Mouse (Mus musculus): Measurements from ENCODE around the gene Eif4e.

Eif4e gene

DNA sequence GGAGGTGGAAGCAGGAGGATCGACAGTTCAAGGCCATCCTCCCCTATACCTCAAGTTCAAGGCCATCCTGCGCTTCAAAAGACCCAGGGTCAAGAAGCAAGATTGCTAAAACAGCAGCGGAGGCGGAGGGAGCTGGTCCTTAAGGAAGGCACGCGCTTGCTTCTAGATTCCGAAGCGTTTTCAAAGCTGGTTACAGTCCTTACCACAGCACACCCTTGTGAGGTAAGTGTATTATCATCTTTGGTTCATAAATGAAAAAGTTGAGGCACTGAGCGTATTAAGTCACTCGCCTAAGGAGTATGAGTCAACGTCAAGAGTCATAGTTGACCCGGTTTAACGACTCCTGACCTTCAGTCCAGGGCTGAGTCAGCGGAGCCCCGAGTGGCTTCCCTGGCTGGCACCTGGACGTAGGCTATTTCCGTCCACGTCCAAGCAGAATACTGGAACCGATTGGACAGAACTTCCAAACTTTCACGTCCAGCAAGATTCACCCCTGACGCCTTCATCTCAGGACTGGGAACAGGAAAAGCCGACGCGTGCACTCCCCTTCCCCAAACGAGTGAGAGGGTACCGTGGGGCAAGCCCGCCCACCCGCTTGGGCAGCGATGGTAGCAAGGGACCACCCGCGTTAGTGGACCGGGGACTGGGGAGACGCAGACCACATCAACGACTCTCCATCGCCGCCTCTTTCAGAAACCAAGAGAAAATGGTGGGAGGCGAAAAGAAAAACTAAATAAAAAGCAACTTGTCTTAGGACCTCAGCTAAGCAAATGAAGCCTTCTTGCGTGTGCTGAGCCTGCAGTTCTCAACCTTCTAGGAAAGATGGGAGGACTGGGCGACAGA, at the start of gene Eif4e:
Gene Eif4e (plus strand): TSS at position 107 of the 843 bp plus-strand sequence.
- DNase-seq, result peak; percentile 82 to 85

DNA sequence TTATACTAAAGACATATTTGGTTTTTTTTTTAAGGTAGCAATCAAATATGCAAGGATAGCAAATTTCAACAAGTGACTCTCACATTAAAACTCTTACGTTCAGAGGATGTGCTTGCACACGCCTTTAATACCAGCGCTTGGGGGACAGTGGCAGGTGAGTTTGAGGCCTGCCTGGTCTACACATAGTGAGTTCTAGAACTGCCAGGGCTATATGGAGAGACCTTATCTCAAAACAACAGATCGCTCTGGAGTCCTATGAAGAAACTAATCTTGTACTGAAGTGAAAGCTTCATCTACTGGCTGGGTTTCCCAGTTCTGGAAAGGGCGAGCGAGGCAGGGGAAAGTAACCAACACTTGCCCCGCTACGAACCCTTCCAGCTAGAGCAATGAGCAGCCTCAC, 46.5 kb upstream of the Eif4e start:
- DNase-seq, result no peak

DNA sequence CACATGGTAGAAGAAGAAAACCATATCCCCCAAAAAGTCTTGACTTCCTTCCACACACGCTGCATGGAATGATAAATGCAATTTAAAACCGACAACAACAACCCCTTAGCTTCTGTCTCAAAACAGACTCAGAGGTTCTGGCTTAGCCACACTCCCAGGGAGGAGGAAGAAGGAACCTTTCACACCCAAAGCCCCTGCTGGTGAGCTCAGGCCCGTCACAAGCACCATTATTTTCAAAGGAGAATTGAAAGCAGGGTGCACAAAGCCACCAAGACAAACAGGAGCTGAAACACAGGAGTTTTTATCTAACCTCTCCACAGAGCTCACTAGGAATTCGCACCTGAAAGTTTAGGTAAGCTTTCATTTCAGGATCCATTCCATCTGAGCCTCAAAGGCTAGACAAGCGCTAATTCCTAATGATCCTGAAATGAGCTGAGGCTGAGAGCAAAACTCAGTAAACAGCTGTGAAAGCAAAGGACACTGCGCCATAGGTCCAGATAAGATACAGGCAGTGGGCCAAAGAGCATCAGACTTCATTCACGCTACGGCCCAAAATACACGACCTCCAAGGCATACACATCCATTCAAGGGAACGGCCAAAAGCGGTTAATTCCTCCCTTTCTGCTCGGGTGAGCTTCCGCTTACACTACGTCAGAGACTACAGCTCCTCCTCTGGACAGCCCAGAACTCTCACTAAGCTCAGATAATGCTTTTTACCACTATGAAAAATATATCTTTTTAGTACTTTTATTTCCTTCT, 44.3 kb upstream of the Eif4e start:
- DNase-seq, result no peak

DNA sequence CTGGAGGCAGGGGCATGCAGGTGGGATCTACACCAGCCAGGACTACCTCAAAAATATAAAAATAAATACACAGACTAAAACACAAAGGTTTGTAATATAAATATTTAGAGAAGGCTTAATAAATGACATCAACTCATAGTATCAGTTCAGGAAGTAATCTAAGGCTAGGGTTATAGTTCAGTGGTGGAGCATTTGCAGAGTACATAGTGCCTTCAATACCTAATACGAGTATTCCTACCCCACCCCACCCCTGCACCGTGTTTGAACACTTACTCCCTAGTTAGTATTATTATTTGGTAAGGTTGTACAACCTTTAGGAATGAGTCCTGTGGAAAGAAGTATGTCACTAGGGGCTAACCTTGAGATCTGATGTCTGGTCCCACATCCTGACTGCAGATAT, 42.7 kb upstream of the Eif4e start:
- DNase-seq, result no peak

DNA sequence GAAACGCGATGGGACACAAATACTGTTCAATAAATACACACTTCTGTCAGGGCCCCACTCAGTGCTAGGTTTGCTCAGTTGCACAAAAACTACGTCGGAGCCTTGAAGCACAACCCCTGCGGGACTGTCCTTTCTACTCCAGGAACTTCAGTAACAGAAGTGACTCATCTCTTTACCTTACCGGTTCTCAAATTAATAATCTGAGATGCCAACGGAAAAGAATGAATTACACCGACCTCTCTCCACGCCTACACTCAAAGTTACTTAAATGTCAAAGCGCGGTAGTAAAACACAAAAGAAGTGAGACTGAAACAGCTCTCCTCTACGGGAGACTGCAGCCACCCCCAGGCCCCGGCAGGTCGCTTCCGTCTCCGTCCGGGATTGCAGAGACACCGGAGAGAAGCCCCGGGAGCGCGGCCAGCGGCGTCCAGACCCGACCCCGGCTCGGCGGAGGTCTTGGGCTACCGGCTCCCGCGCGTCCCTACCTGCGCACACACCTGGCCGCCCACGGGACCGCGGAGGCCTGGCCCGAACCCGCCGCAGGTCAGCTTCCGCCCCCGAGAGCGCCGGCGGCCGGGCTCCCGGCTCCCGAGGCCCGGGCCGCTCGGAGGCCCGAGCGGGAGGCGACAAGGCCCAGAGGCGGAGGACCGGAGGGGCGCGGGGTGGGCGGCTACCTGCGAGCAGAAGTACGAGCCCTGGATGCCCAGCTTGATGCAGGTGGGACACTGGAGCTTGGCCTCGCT, 37.2 kb upstream of the Eif4e start:
- no peak for DNase-seq

DNA sequence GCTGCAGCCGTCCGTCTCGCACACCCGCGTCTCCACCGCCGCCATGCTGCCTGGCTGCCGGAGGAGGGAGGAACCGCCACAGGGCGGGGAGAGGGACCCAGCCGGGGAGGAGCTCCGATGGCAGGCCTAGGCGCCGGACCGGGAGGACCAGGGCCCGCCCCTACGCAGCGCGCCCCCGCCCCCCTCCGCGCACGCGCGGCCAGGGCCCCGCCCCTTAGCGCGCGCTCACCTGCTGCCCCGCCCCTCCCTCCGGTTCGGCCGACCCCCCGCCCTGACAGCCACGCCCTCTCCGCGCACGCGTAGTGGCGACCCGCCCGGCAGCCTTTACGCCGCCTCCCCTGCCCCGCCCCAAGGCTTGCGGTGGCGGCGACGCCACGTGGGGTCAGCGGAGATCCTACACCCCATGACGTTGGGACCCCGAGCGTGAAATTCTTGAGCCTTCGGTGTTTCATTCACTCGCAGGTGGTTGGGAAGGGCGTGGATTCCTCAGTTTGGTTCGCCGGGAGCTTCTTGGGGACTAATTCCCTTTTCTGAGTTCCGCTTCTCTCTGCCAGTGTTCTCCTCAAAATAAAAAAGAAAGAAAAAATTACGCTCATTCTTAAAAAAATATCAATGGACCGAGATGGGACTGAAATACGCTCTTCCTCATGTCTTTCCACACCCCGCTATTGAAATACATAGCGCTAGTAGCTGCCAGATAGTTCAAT, 36.5 kb upstream of the Eif4e start, which contains the start of gene Metap1:
Gene Metap1 (minus strand): TSS at position 189 of the 707 bp plus-strand sequence.
- DNase-seq, result peak; percentile 93 to 98

DNA sequence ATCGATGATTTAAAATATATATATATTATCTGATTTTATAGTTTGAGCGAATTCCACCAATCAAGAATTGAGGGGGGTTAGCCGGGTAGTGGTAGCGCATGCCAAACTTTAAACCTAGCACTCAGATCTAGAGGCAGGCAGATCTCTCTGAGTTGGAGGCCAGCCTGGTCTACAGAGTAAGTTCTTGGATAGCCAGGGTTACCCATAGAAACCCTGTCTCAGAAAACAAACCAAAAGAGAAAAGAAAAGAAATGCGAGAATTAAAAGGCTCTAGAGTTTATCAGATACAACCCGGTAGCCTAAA, 36.0 kb upstream of the Eif4e start:
- DNase-seq, result no peak

DNA sequence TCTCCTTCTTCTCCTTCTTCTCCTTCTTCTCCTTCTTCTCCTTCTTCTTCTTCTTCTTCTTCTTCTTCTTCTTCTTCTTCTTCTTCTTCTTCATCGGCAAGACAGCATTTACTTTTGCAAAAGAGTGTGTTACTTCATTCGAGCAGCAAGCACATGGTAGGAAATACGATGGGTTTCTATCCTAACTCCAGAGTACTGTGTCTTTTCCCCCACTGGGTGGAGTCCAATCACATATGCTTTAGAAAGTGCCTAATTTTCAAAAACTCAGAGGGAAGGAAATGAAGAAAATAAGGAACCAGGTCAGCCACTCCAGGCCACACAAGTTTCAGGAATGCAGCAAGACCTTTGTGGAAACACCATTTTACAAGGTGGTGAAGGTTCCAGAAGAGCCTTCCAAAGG, 32.3 kb upstream of the Eif4e start:
- DNase-seq, result no peak

DNA sequence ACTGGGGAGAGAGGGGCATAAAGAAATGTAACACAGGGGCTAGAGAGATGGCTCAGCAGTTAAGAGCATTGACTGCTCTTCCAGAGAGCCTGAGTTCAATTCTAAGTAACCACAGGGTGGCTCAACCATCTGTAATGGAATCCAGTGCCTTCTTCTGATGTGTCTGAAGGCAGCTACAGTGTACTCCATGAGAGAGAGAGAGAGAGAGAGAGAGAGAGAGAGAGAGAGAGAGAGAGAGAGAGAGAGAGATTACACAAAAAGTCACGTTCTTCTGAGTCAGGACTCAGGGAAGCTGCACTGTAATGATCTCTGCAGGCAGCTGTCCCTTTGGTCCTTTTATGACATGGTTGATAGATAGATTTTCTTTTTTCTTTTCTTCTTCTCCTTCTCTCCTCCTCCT, 31.4 kb upstream of the Eif4e start:
- DNase-seq, result no peak

DNA sequence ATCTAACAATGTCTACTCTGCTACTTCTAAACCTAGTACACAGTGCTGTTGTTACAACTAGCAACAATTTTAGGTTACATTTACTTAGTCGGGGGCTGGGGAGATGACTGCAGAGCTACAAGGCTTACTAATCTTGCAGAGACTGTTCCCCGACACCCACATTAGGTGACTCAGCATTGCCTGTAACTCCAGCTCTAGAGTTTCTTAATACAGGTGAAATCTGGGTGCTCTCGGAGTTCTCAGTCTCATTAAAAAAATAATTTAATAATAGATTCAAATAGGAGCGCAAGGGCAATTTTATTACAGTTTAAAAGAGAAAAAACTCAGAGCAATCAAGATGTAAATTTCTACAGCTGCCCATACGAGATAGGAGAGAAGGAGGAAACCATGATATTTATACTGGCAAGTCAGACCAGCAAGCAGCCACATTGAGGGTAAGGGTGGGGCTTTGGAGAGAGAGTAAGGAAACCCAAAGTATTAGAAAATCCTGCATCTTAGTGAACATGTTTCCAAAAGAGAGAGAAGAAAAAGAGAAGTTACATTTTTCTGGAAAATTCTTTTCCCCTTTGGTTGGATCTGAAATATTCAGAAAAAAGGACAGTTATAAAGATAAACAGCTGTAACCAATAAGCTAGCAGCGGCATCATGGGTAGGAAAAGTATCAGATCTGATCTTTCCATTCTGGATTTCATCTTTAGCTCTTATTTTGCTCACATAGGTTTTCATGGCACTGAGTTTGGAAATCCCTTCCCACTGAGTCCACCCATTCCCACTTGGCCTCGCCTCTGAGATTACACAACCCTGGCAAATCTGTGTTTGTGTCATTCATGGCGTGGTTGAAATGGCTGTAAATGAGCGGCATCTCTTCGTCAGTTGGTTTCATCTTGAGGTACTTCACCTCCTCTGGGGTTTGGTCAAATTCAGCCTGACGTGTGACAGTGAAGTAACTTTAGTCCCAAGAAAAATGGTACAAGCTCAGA, 30.5 kb upstream of the Eif4e start:
- DNase-seq, result no peak

DNA sequence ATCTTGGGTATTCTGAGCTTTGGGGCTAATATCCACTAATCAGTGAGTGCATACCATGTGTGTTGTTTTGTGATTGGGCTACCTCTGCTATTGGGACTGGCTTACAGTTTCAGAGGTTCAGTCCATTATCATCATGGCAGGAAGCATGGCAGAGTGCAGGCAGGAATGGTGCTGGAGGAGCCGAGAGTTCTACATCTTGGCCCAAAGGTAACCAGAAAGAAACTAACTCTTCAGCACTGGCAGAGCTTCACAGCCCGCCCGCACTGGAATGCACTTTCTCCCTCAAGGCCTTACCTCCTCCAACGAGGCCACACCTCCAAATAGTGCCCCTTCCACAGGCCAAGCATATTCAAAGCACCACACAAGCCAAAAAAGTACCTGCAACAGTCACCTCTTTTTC, 27.2 kb upstream of the Eif4e start:
- no peak for DNase-seq

DNA sequence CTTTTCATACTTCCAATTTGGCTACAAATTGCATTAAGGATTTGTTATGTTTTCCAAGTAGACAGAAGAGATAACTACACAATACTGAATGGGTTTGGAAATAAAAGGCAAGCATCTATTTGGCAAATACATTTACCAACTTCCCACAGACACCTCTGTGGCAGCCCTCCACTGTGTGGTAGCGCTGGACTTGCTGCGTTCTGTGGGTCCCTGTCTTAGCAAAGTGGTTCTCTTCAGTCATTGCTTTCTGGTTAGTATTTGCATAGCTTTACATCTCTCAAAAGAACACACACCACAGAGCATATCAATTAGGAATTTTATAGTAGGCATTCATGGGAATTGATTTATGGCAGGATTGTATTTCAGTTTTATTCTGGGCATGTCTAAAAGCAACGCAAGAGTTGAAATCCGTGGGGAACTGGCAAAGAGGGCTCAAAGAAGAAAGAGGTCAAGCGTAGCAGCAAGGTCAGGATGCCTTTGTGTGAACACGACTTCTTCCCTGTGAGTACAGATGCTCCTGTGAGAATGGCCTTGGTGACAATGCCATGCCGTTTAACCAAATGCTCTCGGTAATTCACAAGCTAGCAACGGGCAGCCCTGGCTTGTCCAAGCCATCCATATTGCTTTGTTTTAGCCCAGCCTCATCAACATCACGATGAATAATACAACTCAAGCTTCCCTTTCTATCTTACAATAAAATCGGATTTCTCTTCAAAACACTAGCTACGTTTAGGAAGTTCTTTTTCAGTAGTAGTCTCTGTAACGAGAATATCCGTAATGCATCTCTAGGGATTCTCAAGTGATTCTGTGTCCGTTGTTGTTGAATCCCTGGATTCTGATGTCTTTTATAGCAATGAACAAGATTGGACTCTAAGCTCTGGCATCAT, 25.9 kb upstream of the Eif4e start:
- DNase-seq, result no peak

DNA sequence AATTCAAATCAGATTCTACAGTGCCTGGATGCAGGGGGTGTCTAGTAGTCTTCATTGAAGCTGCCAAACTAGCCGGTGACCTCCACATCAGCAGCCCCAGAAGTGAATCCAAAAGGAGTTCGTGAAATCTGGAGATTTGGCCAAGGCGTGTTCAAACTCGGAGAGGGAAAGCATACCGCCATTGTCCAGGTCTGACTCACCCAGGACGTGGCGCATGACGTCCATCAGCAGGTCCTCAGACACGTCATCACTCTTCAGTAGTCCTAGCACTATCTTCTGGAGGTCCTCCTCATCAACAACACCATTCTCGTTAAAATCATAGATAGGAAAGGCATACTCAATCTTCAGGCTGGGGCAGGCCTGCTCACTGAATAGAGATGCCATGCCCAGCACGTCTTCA, 22.2 kb upstream of the Eif4e start:
- no peak for DNase-seq

DNA sequence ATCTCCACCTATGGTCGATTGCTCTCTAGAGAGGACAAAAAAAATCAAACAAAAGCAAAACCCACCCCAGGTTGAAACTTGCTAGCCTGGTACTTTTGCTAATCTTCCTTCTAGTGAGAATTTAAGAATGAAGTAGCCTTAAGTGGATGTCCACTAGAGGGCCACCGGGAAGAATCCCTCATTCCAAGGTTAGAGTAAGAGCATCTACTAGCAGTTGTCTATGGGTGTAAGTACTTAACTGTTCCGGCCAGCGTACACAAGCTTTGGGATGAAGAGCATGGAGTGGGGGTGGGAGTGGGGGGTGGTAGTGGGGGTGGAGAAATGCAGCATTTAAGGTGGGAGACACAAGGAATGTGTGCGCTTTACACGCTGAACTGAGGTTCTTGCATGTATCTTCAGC, 19.2 kb upstream of the Eif4e start:
- DNase-seq, result peak; percentile 62 to 73

DNA sequence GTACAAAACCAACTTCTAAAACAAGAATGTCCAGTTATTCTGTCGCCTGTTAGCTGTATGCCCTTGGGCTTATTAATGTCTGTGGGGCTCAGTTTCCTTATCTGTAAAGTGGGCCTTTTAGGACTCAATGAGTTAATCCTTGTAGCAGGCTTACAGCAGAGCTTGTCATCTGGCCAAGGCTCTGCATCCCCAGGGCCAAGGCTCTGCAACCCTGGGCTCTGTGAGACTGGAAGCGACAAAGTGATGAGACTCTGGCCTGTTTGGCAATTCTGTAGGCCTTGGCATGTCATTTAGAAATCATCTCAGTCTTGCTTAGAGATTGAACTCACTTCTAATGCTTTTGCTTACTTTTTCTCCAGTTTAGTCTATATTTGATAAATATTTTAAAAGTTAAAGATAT, 16.4 kb upstream of the Eif4e start:
- DNase-seq, result no peak

DNA sequence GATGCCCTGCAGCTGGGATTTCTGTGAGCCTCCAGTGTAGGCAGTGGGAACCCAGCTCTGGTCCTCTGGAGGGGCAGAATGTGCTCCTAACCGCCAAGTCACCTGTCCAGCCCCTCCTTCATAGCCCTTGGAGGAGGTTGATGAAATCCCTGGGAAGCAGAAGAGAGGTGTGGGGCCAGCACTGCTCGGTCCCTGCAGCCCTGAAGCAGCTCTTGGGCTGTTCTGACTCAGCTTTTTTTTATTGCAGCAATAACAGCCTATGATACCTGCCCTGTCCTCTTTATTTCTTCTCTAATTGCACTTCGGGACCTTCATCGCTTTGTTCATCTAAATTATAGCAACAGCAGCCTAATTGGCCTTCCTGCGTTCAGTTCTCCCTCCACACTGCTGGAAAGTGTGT, 15.5 kb upstream of the Eif4e start:
- DNase-seq, result no peak

DNA sequence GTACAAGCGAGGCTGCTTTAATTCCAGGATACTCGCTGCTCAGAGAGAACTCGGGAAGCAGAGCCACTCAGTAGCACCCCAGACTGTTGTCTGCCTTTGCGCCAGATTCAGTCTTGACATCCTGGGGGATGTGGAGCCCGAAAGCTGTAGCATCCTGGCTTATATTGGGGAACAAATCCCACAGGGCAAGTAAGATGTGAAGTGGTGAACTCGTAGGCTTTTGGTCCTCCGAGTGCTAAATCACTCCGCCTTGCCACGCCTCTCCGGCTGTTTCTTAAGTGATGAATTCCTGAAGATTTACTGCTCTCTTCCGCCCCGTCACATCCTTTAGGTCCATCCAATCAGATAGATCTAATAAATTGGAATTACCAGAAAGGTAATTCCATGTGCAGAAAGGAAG, 12.7 kb upstream of the Eif4e start:
- peak in 1 of 2 experiments; percentile 25 for DNase-seq

DNA sequence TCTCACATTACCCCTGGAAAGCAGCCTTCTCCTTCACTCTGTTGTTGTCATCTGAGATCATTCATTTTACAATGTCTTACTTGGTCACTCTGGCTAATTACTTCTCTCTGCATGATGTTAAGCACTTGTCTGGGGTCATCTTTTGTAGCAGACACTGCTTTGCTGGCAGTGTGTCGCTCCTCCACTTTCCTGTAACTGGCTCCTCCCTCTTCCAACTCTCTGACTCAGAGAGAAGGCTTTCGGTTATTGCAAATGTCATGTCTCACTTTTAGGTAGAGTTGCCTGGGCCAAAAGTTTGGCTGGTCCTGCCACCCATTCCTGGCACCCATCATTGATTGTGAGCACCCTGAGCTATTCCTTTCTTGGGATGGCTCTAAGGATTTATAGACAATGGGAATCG, 11.2 kb upstream of the Eif4e start:
- DNase-seq, result no peak

DNA sequence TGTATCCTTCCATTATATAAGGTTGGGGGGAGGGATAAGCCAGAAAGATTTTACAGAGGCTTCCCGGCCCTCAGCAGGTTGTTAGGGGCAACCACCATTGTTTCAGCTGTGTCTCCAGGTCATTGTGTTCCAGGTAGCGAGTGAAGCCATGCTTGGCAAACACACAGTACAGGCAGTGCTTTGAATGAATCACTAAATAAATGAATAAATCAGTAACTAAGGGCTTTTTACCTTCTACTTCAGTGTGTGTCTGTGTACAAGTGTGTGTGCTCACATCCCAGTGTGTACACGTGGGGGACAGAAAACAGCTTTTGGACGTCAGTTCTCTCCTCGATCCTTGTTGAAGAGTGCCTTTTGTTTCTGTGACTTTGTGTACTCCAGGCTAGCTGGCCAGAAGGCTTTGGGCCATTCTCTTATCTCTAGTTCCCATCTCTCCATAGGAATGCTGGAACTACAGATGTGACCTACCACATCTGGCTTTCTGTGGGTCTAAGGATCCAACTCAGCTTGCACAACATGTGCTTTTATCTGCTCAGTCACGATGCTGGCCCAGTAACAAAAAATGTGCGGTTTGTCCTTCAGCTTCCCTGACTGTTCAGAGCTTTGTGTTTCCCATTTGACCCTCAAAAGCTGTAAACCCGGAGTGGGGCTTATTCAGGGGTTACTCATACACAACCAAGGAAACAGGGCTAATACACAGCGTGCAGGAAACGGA, 10.2 kb upstream of the Eif4e start:
- peak in 1 of 2 experiments; percentile 24 for DNase-seq

DNA sequence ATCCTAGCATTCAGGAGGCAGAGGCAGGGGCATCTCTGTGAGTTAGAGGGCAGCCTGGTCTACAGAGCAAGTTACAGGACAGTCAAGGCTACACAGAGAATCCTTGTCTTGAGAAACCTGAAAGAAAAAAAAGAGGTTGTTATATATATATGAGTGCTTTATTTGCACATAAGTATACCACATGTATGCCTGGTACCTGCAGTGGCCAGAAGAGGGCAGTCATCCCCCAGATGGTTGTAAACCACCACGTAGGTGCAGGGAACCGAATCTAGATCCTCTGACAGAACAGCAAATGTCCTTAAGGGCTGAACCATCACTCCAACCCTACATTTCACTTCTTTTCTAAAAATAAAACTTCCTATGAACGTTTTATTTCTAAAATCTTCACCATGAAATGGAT, 8.1 kb upstream of the Eif4e start:
- DNase-seq, result peak; percentile 24 to 62
